26 mouse cellular contexts compared by ENCODE assay signal in the genomic region with DNA sequence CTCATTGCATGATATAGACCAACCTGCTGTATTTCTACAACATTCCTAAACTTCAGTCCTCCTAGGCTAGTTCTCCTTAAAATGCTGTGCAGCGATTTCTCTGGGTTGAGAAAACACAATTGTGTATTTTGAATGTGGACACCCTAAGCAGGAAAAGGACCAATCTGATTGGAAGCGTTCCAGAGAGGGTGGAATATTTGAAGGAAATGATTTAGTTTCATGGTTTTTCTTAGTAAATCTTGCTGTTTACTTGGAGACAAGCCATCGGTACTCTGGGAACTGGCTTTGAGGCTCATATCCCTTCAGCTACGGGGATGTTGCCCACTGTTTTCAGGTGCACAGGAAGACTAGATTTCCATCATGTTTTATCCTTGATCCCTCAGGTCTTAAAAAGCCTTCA.
DNase-seq lines count a peak whose midpoint lies in the region; ATAC-seq and TF ChIP-seq lines count a peak whose summit lies in the region.
"Had no signal": no experiment of that assay in that cellular context is flagged by ENCODE, and none has a peak within 500 bp of the region (broad histone marks: within the 10 kb centered on the region; RNA-seq: fewer than 3 reads in every experiment).

No protein-coding gene starts in this region.

- no peak overlapping the region for H3K27ac ChIP-seq in embryonic facial prominence, embryonic 14.5 days (replicated peaks; ENCODE audit: low read depth, low read length)
- no peak overlapping the region for H3K27ac ChIP-seq in embryonic facial prominence, embryonic 10.5 days (replicated peaks)
- no peak overlapping the region for H3K27ac ChIP-seq in kidney, postnatal 0 days
- no peak overlapping the region for H3K27ac ChIP-seq in kidney, embryonic 16.5 days (ENCODE audit: low read length)
- H3K27ac ChIP-seq in lung, embryonic 14.5 days (ENCODE audit: low read depth), result no peak overlapping the region
- H3K27ac ChIP-seq in midbrain, embryonic 11.5 days (ENCODE audit: low read depth, low read length), result no peak overlapping the region
- no peak overlapping the region for H3K27ac ChIP-seq in midbrain, embryonic 16.5 days (ENCODE audit: low read length)
- H3K27ac ChIP-seq: embryonic facial prominence, embryonic 12.5 days; forebrain, embryonic 12.5 days; forebrain, embryonic 15.5 days; heart, embryonic 15.5 days; hindbrain, embryonic 10.5 days; hindbrain, embryonic 13.5 days had no signal

- peak; percentile 64 for DNase-seq in embryonic facial prominence, embryonic 14.5 days (ENCODE audit: low spot score)
- no peak for DNase-seq in embryonic facial prominence, embryonic 10.5 days (ENCODE audit: low spot score)
- DNase-seq in kidney, postnatal 0 days (ENCODE audit: low spot score), result peak; percentile 49
- peak; percentile 56 for DNase-seq in lung, embryonic 14.5 days
- no peak for DNase-seq in lung, adult 2 months
- DNase-seq in midbrain, embryonic 11.5 days (ENCODE audit: low spot score, missing footprints), result peak; percentile 75
- DNase-seq: adrenal gland, adult 8-10 months; adrenal gland, postnatal 25 days; cerebellum, adult 18-20 months; cerebellum, adult 9-10 months; cerebellum, postnatal 14 days; gastrocnemius, postnatal 25 days; heart, adult 18-20 months; heart, postnatal 10 days; heart, postnatal 36 days had no signal

- WGBS in embryonic facial prominence, embryonic 14.5 days, result 70% methylated on average over 4 of the region's 4 CpGs
- 92% methylated on average over 4 of the region's 4 CpGs for WGBS in embryonic facial prominence, embryonic 10.5 days
- 40% methylated on average over 4 of the region's 4 CpGs for WGBS in kidney, postnatal 0 days
- 39% methylated on average over 4 of the region's 4 CpGs for WGBS in kidney, embryonic 16.5 days
- 69% methylated on average over 4 of the region's 4 CpGs for WGBS in lung, embryonic 14.5 days
- 52% methylated on average over 4 of the region's 4 CpGs for WGBS in lung, adult 2 months
- 89% methylated on average over 4 of the region's 4 CpGs for WGBS in midbrain, embryonic 11.5 days
- 78% methylated on average over 4 of the region's 4 CpGs for WGBS in midbrain, embryonic 16.5 days

- no peaks in the 10 kb centered on the region for H3K4me1 ChIP-seq in embryonic facial prominence, embryonic 14.5 days (ENCODE audit: control insufficient read depth, insufficient read depth, low read length)
- H3K4me1 ChIP-seq in embryonic facial prominence, embryonic 10.5 days, result no peaks in the 10 kb centered on the region
- H3K4me1 ChIP-seq in kidney, postnatal 0 days (replicated peaks; ENCODE audit: insufficient read depth, low read length), result no peaks in the 10 kb centered on the region
- H3K4me1 ChIP-seq in kidney, embryonic 16.5 days (ENCODE audit: insufficient read depth, low read length), result peaks cover 4% of the 10 kb centered on the region; the same call in 1 of the 2 replicates
- H3K4me1 ChIP-seq in lung, embryonic 14.5 days (ENCODE audit: insufficient read depth), result no peaks in the 10 kb centered on the region
- H3K4me1 ChIP-seq in lung, adult 2 months (ENCODE audit: control insufficient read depth, insufficient read depth, low read length), result no peaks in the 10 kb centered on the region
- no peaks in the 10 kb centered on the region for H3K4me1 ChIP-seq in midbrain, embryonic 11.5 days (ENCODE audit: control insufficient read depth, insufficient read depth, low read length)
- peaks cover 5% of the 10 kb centered on the region for H3K4me1 ChIP-seq in midbrain, embryonic 16.5 days (ENCODE audit: control insufficient read depth, insufficient read depth, low read length)
- H3K4me1 ChIP-seq: embryonic facial prominence, embryonic 12.5 days; forebrain, embryonic 12.5 days; forebrain, embryonic 15.5 days; heart, embryonic 12.5 days; heart, embryonic 15.5 days; hindbrain, embryonic 10.5 days; hindbrain, embryonic 13.5 days had no signal

- no peaks in the 10 kb centered on the region for H3K9me3 ChIP-seq in embryonic facial prominence, embryonic 14.5 days (ENCODE audit: control insufficient read depth, low read length)
- no peaks in the 10 kb centered on the region for H3K9me3 ChIP-seq in embryonic facial prominence, embryonic 10.5 days
- H3K9me3 ChIP-seq in kidney, postnatal 0 days (replicated peaks; ENCODE audit: low read length), result no peaks in the 10 kb centered on the region
- no peaks in the 10 kb centered on the region for H3K9me3 ChIP-seq in kidney, embryonic 16.5 days (ENCODE audit: low read length)
- H3K9me3 ChIP-seq in lung, embryonic 14.5 days (ENCODE audit: low read depth, low read length), result no peaks in the 10 kb centered on the region
- no peaks in the 10 kb centered on the region for H3K9me3 ChIP-seq in midbrain, embryonic 11.5 days (ENCODE audit: control insufficient read depth, low read length)
- H3K9me3 ChIP-seq in midbrain, embryonic 16.5 days (replicated peaks; ENCODE audit: control insufficient read depth, low read length, poor library complexity, severe bottlenecking), result no peaks in the 10 kb centered on the region
- H3K9me3 ChIP-seq: embryonic facial prominence, embryonic 12.5 days; forebrain, embryonic 12.5 days; forebrain, embryonic 15.5 days; heart, embryonic 12.5 days; heart, embryonic 15.5 days; hindbrain, embryonic 10.5 days; hindbrain, embryonic 13.5 days had no signal

- no peak for TF ChIP-seq CTCF in kidney, postnatal 0 days (IDR thresholded peaks at IDR 0.05; ENCODE audit: low read depth)
- TF ChIP-seq CTCF in lung, embryonic 14.5 days (IDR thresholded peaks at IDR 0.05; ENCODE audit: low read depth), result no peak
- no peak for TF ChIP-seq CTCF in lung, adult 2 months (IDR thresholded peaks at IDR 0.05; ENCODE audit: insufficient read depth, low read length)

- no peak for ATAC-seq in embryonic facial prominence, embryonic 14.5 days (ENCODE audit: low read depth)
- no peak for ATAC-seq in kidney, postnatal 0 days (replicated peaks; ENCODE audit: low FRiP score, low read depth)
- ATAC-seq in kidney, embryonic 16.5 days (ENCODE audit: low FRiP score, low TSS enrichment), result no peak
- no peak for ATAC-seq in lung, embryonic 14.5 days (ENCODE audit: insufficient read depth)
- no peak for ATAC-seq in midbrain, embryonic 11.5 days (ENCODE audit: low FRiP score)
- no peak for ATAC-seq in midbrain, embryonic 16.5 days
- ATAC-seq: hindbrain, embryonic 16.5 days had no signal

- H3K36me3 ChIP-seq in embryonic facial prominence, embryonic 14.5 days (ENCODE audit: control insufficient read depth, insufficient read depth, low read length), result no peaks in the 10 kb centered on the region
- no peaks in the 10 kb centered on the region for H3K36me3 ChIP-seq in embryonic facial prominence, embryonic 10.5 days (replicated peaks)
- H3K36me3 ChIP-seq in kidney, postnatal 0 days (ENCODE audit: insufficient read depth, low read length), result no peaks in the 10 kb centered on the region
- no peaks in the 10 kb centered on the region for H3K36me3 ChIP-seq in kidney, embryonic 16.5 days (ENCODE audit: insufficient read depth, low read length)
- no peaks in the 10 kb centered on the region for H3K36me3 ChIP-seq in lung, embryonic 14.5 days (ENCODE audit: insufficient read depth)
- no peaks in the 10 kb centered on the region for H3K36me3 ChIP-seq in midbrain, embryonic 11.5 days (ENCODE audit: control insufficient read depth, insufficient read depth, low read length)
- no peaks in the 10 kb centered on the region for H3K36me3 ChIP-seq in midbrain, embryonic 16.5 days (ENCODE audit: control insufficient read depth, insufficient read depth, low read length)
- H3K36me3 ChIP-seq: embryonic facial prominence, embryonic 12.5 days; forebrain, embryonic 12.5 days; forebrain, embryonic 15.5 days; heart, embryonic 12.5 days; heart, embryonic 15.5 days; hindbrain, embryonic 10.5 days; hindbrain, embryonic 13.5 days had no signal

- H3K4me2 ChIP-seq in embryonic facial prominence, embryonic 14.5 days (ENCODE audit: low read depth, low read length), result no peak overlapping the region
- H3K4me2 ChIP-seq in kidney, postnatal 0 days (ENCODE audit: low read length), result no peak overlapping the region
- H3K4me2 ChIP-seq in kidney, embryonic 16.5 days (replicated peaks; ENCODE audit: low read depth, low read length), result no peak overlapping the region
- H3K4me2 ChIP-seq in lung, embryonic 14.5 days, result no peak overlapping the region
- H3K4me2 ChIP-seq in midbrain, embryonic 11.5 days, result no peak overlapping the region
- no peak overlapping the region for H3K4me2 ChIP-seq in midbrain, embryonic 16.5 days (ENCODE audit: low read length)
- H3K4me2 ChIP-seq: embryonic facial prominence, embryonic 12.5 days; forebrain, embryonic 12.5 days; forebrain, embryonic 15.5 days; heart, embryonic 12.5 days; heart, embryonic 15.5 days; hindbrain, embryonic 13.5 days had no signal

- H3K27me3 ChIP-seq in embryonic facial prominence, embryonic 14.5 days (replicated peaks; ENCODE audit: control insufficient read depth, insufficient read depth, low read length), result no peaks in the 10 kb centered on the region
- no peaks in the 10 kb centered on the region for H3K27me3 ChIP-seq in embryonic facial prominence, embryonic 10.5 days (replicated peaks; ENCODE audit: low read depth, poor library complexity, severe bottlenecking)
- no peaks in the 10 kb centered on the region for H3K27me3 ChIP-seq in kidney, postnatal 0 days (ENCODE audit: insufficient read depth, low read length)
- no peaks in the 10 kb centered on the region for H3K27me3 ChIP-seq in kidney, embryonic 16.5 days (ENCODE audit: insufficient read depth, low read length)
- H3K27me3 ChIP-seq in lung, embryonic 14.5 days (ENCODE audit: insufficient read depth, low read length), result no peaks in the 10 kb centered on the region
- H3K27me3 ChIP-seq in midbrain, embryonic 11.5 days (ENCODE audit: control insufficient read depth, insufficient read depth, low read length), result no peaks in the 10 kb centered on the region
- no peaks in the 10 kb centered on the region for H3K27me3 ChIP-seq in midbrain, embryonic 16.5 days (ENCODE audit: control insufficient read depth, insufficient read depth, low read depth, low read length)
- H3K27me3 ChIP-seq: embryonic facial prominence, embryonic 12.5 days; forebrain, embryonic 12.5 days; forebrain, embryonic 15.5 days; heart, embryonic 12.5 days; heart, embryonic 15.5 days; hindbrain, embryonic 13.5 days had no signal

- H3K9ac ChIP-seq in embryonic facial prominence, embryonic 14.5 days (ENCODE audit: low read depth, low read length), result no peak overlapping the region
- H3K9ac ChIP-seq in kidney, postnatal 0 days (ENCODE audit: low read depth, low read length), result no peak overlapping the region
- H3K9ac ChIP-seq in kidney, embryonic 16.5 days (replicated peaks; ENCODE audit: low read length), result no peak overlapping the region
- H3K9ac ChIP-seq in lung, embryonic 14.5 days, result no peak overlapping the region
- no peak overlapping the region for H3K9ac ChIP-seq in midbrain, embryonic 11.5 days (ENCODE audit: low read length)
- no peak overlapping the region for H3K9ac ChIP-seq in midbrain, embryonic 16.5 days (ENCODE audit: low read depth, low read length)
- H3K9ac ChIP-seq: embryonic facial prominence, embryonic 12.5 days; forebrain, embryonic 12.5 days; forebrain, embryonic 15.5 days; heart, embryonic 12.5 days; heart, embryonic 15.5 days; hindbrain, embryonic 13.5 days had no signal

- TF ChIP-seq POLR2A in lung, adult 2 months (IDR thresholded peaks at IDR 0.05; ENCODE audit: borderline replicate concordance, extremely low read depth, low read depth, low read length), result no peak

- H3K4me3 ChIP-seq in embryonic facial prominence, embryonic 14.5 days (ENCODE audit: low read depth, low read length), result no peak overlapping the region
- no peak overlapping the region for H3K4me3 ChIP-seq in embryonic facial prominence, embryonic 10.5 days
- no peak overlapping the region for H3K4me3 ChIP-seq in kidney, postnatal 0 days (replicated peaks; ENCODE audit: low read depth, low read length)
- no peak overlapping the region for H3K4me3 ChIP-seq in kidney, embryonic 16.5 days (ENCODE audit: low read length)
- H3K4me3 ChIP-seq in lung, embryonic 14.5 days (ENCODE audit: low read depth, low read length), result no peak overlapping the region
- H3K4me3 ChIP-seq in lung, adult 2 months (replicated peaks; ENCODE audit: extremely low read depth, low read depth, low read length), result no peak overlapping the region
- H3K4me3 ChIP-seq in midbrain, embryonic 11.5 days (ENCODE audit: low read depth, low read length), result no peak overlapping the region
- H3K4me3 ChIP-seq in midbrain, embryonic 16.5 days (ENCODE audit: low read depth, low read length), result no peak overlapping the region
- H3K4me3 ChIP-seq: embryonic facial prominence, embryonic 12.5 days; erythroblast, embryonic 14.5 days; forebrain, embryonic 12.5 days; forebrain, embryonic 15.5 days; heart, embryonic 12.5 days; heart, embryonic 15.5 days; hindbrain, embryonic 10.5 days; hindbrain, embryonic 13.5 days had no signal

Comparison
In these comparisons a context has a peak if more than half of its experiments do, and no peak if none do; other contexts are left out.
1. DNase-seq: peak in embryonic facial prominence, embryonic 14.5 days (single experiment), kidney, postnatal 0 days (single experiment), lung, embryonic 14.5 days (single experiment) and midbrain, embryonic 11.5 days (single experiment); none in embryonic facial prominence, embryonic 10.5 days (single experiment) and lung, adult 2 months (single experiment).